Mouse (Mus musculus) E14TG2a.4 (cell line): ENCODE data around the gene Tenm4.

Experiments used
- H3K27me3 ChIP-seq: 2 replicates; pipeline ENCODE4 v1.6.1; 2014; ENCODE audit warnings: low read length, control low read depth; ENCODE audit not compliant: insufficient read depth
- H3K36me3 ChIP-seq: 2 replicates; pipeline ENCODE4 v1.6.1; 2014; ENCODE audit warnings: low read length, control low read depth; ENCODE audit not compliant: insufficient read depth
- H3K4me1 ChIP-seq: replicated peaks from 2 replicates; pipeline ENCODE4 v1.6.1; 2014; ENCODE audit warnings: low read depth, low read length, control low read depth
- H3K4me3 ChIP-seq: replicated peaks from 2 replicates; pipeline ENCODE4 v1.5.1; 2014; ENCODE audit warnings: mild to moderate bottlenecking, low read length
- H3K9me3 ChIP-seq: 2 replicates; pipeline ENCODE4 v1.6.1; 2014; ENCODE audit warnings: low read length, control low read depth
- CTCF ChIP-seq: conservative IDR thresholded peaks from 2 replicates; pipeline ENCODE4 v1.5.1; 2014; ENCODE audit warnings: low read length
- NANOG ChIP-seq: IDR thresholded peaks from 2 replicates; pipeline ENCODE4 v1.6.1; 2014; ENCODE audit warnings: borderline replicate concordance, low read length, mixed read lengths
- POU5F1 ChIP-seq: IDR thresholded peaks from 2 replicates; pipeline ENCODE4 v1.6.1; 2014; ENCODE audit warnings: low read length, borderline replicate concordance

The Tenm4 gene

GRCm38 (mm10) chr7:96780556-96780955 lies 609.5 kb downstream of the Tenm4 start:
- H3K9me3 ChIP-seq = peaks cover 26% of the 10 kb centered on the region
- TF ChIP-seq POU5F1 (no peak), CTCF (no peak), NANOG (no peak)
- no peaks in the 10 kb centered on the region for H3K27me3 ChIP-seq
- H3K4me1 ChIP-seq = peaks cover 9% of the 10 kb centered on the region; the same call in 1 of the 2 replicates
- H3K36me3 ChIP-seq = peaks cover 4% of the 10 kb centered on the region; the same call in 1 of the 2 replicates
- H3K4me3 ChIP-seq = no peak overlapping the region

DNA sequence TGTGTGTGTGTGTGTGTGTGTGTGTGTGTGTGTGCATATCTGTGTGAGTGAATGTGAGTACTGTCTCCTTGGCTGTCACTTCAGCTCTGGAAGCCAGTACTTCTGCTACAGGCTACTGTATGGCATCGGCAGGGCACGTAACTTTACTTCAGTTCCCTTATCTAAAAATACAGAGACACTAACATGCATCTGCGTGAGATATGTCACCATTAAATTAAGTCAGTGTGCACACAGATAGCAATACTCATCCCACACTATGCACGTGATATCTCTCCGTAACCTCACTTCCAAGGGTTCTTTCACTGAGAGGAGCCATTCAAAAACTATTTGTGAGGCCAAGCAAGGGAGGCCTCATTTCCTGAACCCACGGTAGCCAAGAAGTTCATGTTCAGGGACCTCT lies 610.0 kb downstream of the Tenm4 start:
- H3K4me3 ChIP-seq = no peak overlapping the region
- H3K27me3 ChIP-seq = no peaks in the 10 kb centered on the region
- peaks cover 9% of the 10 kb centered on the region; the same call in 1 of the 2 replicates for H3K4me1 ChIP-seq
- peaks cover under 1% of the 10 kb centered on the region; the same call in 1 of the 2 replicates for H3K36me3 ChIP-seq
- TF ChIP-seq NANOG = no peak
- H3K9me3 ChIP-seq = peaks cover 21% of the 10 kb centered on the region

GRCm38 (mm10) chr7:96782686-96783085 lies 611.6 kb downstream of the Tenm4 start:
- Histone ChIP-seq H3K36me3 (no peaks in the 10 kb centered on the region), H3K9me3 (peaks cover 4% of the 10 kb centered on the region), H3K27me3 (no peaks in the 10 kb centered on the region), H3K4me3 (no peak overlapping the region), H3K4me1 (peaks cover 8% of the 10 kb centered on the region; the same call in 1 of the 2 replicates)
- TF ChIP-seq NANOG (no peak), CTCF (no peak), POU5F1 (no peak)

DNA sequence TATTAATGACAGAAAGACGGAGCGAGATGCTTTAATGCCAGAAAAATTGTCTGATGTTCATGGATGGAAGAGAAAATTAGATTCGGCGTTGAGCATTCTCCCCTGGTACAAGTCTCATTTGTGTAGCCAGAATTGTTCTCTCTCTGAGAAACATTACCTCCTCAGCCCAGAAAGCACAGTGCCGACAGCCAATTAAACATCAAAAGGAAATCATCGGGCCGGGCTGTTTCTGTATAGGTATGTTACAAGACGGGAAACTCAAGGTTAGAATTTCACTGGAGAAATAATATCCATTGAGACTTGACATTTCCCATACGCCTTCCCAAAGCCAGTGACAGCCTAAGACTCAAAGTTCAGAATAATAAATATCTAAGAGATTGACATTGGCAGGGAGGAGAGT lies 614.8 kb downstream of the Tenm4 start:
- no peaks in the 10 kb centered on the region for H3K9me3 ChIP-seq
- H3K4me3 ChIP-seq = no peak overlapping the region
- H3K4me1 ChIP-seq = no peaks in the 10 kb centered on the region
- 0 out of 2 replicates have a peak, but pooled peaks cover 2% of the 10 kb centered on the region for H3K27me3 ChIP-seq
- TF ChIP-seq NANOG = no peak
- 0 out of 2 replicates have a peak, but pooled peaks cover 6% of the 10 kb centered on the region for H3K36me3 ChIP-seq

DNA sequence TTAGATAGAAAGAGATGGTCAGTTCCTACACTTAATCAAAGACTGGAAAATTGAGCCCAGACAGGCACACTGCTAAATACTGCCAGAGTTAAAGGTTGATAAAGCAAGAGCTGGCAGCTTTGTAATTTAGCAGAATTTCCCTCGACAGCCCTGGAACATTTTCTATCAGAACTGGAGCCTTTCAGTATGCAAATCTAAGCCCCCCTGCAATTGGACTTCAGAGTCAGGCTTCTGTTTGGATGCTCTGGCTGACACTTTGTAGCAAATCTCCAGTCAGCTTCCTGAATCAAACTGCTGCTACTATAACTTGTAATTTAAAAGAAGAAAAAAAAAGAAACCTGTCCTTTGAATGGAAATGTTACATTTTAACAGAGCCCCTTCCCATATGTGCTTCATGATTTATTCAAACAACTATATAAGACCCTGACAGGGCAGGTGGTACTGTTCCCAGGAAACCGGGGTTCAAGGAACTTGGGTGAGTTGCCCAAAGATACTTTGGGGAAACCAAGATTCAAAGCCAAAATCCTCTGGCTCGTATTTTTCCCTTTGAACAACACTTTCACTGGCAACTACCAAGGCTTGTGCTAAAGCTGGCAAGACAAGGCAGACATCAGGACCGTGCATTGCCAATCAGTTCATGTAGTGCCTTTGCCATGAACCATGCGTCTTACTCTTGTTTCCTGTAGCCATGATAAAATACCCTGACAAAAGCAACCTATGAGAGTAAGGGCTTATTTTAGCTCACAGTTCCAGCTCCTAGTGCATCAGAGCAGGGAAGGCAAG lies 615.4 kb downstream of the Tenm4 start:
- Histone ChIP-seq H3K36me3 (0 out of 2 replicates have a peak, but pooled peaks cover 6% of the 10 kb centered on the region), H3K9me3 (no peaks in the 10 kb centered on the region), H3K4me1 (no peaks in the 10 kb centered on the region), H3K27me3 (0 out of 2 replicates have a peak, but pooled peaks cover 2% of the 10 kb centered on the region), H3K4me3 (no peak overlapping the region)
- TF ChIP-seq POU5F1 (no peak), CTCF (no peak), NANOG (no peak)

DNA sequence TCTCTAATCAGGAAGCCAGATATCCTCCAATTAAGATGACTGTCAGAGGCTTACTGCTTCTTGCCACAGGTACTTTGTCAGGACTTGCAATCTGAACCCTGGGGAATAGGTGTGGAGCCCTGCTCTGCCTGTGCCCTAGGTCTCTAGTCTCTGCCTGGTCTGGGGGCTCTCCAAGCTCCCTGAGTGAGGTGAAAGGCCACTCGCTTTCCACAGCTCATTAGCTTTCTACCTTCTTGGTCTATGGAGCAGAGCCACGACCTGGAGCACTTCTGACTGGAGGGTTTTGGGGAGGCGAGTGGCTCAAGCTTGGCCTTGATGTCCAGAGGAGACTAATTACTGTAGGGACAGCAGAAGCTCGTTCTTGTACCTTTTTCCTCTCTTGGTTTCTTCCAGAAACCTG lies 617.1 kb downstream of the Tenm4 start:
- no peak for TF ChIP-seq NANOG
- no peak for TF ChIP-seq CTCF
- TF ChIP-seq POU5F1 = no peak
- 0 out of 2 replicates have a peak, but pooled peaks cover 2% of the 10 kb centered on the region for H3K27me3 ChIP-seq

DNA sequence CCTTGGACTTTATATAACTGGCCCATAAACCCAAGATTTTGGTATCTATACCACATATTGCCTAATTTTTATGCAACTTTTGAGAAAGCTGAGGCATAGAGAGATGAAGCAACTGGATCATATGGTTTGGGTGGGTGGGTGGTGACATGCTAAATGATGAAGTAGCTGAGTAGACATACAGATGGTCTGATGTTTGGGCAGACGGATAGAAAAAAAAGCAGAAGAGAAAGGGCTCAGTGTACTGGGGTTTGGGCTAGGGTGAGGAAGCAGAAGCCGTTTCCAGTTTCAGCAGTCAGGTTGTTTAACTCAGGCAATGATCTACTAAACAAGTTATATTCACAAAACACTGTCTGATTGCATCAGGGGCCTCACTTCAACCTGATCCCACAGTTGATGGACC lies 619.3 kb downstream of the Tenm4 start:
- TF ChIP-seq CTCF (no peak), POU5F1 (no peak), NANOG (no peak)
- Histone ChIP-seq H3K4me1 (no peaks in the 10 kb centered on the region), H3K4me3 (no peak overlapping the region), H3K27me3 (0 out of 2 replicates have a peak, but pooled peaks cover 2% of the 10 kb centered on the region), H3K9me3 (no peaks in the 10 kb centered on the region), H3K36me3 (0 out of 2 replicates have a peak, but pooled peaks cover 6% of the 10 kb centered on the region)

More for the DNA sequence above, 617.1 kb downstream of the Tenm4 start:
- Histone ChIP-seq H3K36me3 (0 out of 2 replicates have a peak, but pooled peaks cover 6% of the 10 kb centered on the region), H3K4me3 (no peak overlapping the region), H3K9me3 (no peaks in the 10 kb centered on the region), H3K4me1 (no peaks in the 10 kb centered on the region)

- no peaks in the 10 kb centered on the region for H3K9me3 ChIP-seq
- TF ChIP-seq POU5F1 (no peak), NANOG (no peak), CTCF (no peak)
- 0 out of 2 replicates have a peak, but pooled peaks cover 6% of the 10 kb centered on the region for H3K36me3 ChIP-seq
- H3K27me3 ChIP-seq = peaks cover 4% of the 10 kb centered on the region; the same call in 1 of the 2 replicates
- no peak overlapping the region for H3K4me3 ChIP-seq
- peaks cover 17% of the 10 kb centered on the region; the same call in 1 of the 2 replicates for H3K4me1 ChIP-seq
These were observed 621.6 kb downstream of the Tenm4 start for GRCm38 (mm10) chr7:96792456-96793229.

DNA sequence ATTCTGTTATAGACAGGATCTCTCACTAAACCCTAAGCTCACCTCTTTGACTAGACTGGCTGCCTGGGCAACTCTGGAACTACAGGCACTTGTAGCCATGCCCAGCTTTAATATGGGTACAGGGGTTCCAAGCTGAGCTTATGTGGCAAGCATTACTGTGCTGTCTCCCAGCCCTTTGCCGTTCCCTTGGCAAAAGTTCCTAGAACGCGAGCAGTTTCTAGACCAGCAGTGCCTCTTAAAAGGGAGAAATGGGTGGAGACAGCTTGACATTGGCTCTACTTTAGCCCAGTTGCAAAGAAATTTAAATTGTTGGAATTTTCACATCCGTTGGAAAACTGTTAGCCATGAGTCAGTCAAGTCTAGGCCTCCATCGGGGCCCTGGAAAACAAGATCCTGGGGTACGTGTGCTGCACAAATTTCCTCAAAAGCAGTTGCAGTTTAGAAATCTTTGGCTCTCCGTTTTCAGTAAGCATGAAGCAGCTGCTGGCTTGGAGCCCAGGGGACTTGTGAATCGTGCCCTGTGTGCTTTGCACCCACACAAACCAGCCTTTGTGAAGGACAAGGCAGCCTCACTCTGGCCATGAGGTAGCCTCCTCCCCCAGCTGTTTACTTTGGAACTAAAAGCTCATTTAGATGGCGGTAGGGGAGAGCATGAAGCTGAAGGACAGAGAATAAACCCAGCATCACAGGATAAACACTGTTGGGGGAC lies 625.1 kb downstream of the Tenm4 start:
- Histone ChIP-seq H3K4me1 (peaks cover 20% of the 10 kb centered on the region; the same call in 1 of the 2 replicates), H3K4me3 (0 out of 2 replicates have a peak overlapping the region, but pooled peaks have one; percentile 73), H3K36me3 (no peaks in the 10 kb centered on the region), H3K9me3 (no peaks in the 10 kb centered on the region), H3K27me3 (peaks cover 6% of the 10 kb centered on the region; the same call in 1 of the 2 replicates)
- TF ChIP-seq CTCF (no peak), NANOG (no peak), POU5F1 (no peak)
